Mouse (Mus musculus) hindbrain, embryonic 16.5 days (tissue): ENCODE measurements around the gene 3830406C13Rik. TPM values are rescaled to one million over a fixed set of nuclear protein-coding genes. Genes with fewer than 3 reads are reported as not detected.
"Not testable (repeated sequence)": the region's sequence is repeated elsewhere in the genome, so short reads cannot be mapped to it uniquely, and the experiment has no call there.

Experiments used
- ATAC-seq: fragments of 200-750 bp; cut with Nextera tagmentation; 2 replicates; pipeline ENCODE4 v1.8.0; 2017; ENCODE audit warnings: moderate TSS enrichment, moderate library complexity
- H3K27ac ChIP-seq: fragments of 300-500 bp; sonication (generic); 2 replicates; pipeline ENCODE4 v1.5.1; 2014; ENCODE audit warnings: low read depth, mild to moderate bottlenecking, control low read depth, low read length, moderate library complexity
- H3K27me3 ChIP-seq: fragments of 300-500 bp; sonication (generic); replicated peaks from 2 replicates; pipeline ENCODE4 v1.6.1; 2014; ENCODE audit warnings: low read length; ENCODE audit not compliant: control insufficient read depth, insufficient read depth
- H3K36me3 ChIP-seq: fragments of 300-500 bp; sonication (generic); 2 replicates; pipeline ENCODE4 v1.6.1; 2014; ENCODE audit warnings: mild to moderate bottlenecking, low read length, moderate library complexity, mixed read lengths; ENCODE audit not compliant: control insufficient read depth, insufficient read depth
- H3K4me1 ChIP-seq: fragments of 300-500 bp; sonication (generic); 2 replicates; pipeline ENCODE4 v1.6.1; 2014; ENCODE audit warnings: low read depth, low read length; ENCODE audit not compliant: control insufficient read depth, insufficient read depth
- H3K4me2 ChIP-seq: fragments of 300-500 bp; sonication (generic); 2 replicates; pipeline ENCODE4 v1.6.1; 2014; ENCODE audit warnings: mild to moderate bottlenecking, low read length, control low read depth, moderate library complexity
- H3K4me3 ChIP-seq: fragments of 300-500 bp; sonication (generic); 2 replicates; pipeline ENCODE4 v1.5.1; 2014; ENCODE audit warnings: mild to moderate bottlenecking, low read length, control low read depth, moderate library complexity
- H3K9ac ChIP-seq: fragments of 300-500 bp; sonication (generic); 2 replicates; pipeline ENCODE4 v1.6.1; 2014; ENCODE audit warnings: low read depth, mild to moderate bottlenecking, control low read depth, low read length, moderate library complexity
- H3K9me3 ChIP-seq: fragments of 300-500 bp; sonication (generic); 2 replicates; pipeline ENCODE4 v1.6.1; 2014; ENCODE audit warnings: mild to moderate bottlenecking, low read length, moderate library complexity; ENCODE audit not compliant: control insufficient read depth
- WGBS: fragments of 180-500 bp; shearing (Covaris S2); extraction: QIAGEN DNeasy Blood & Tissue Kit; methylation state at CpG from one replicate; pipeline ENCODE4 v1.1.7; 2014; 5-methylcytosine and 5-hydroxymethylcytosine counted together
- polyA plus RNA-seq: library from polyadenylated mRNA; unstranded; fragments of >200 nt; fragmentation: Nextera tagmentation; extraction: Ambion mirVana; gene quantifications from 2 replicates; pipeline ENCODE4 v1.2.1, GENCODE M21; 2015

3830406C13Rik gene
- 39.1 and 42.3 TPM in 2 replicates for polyA plus RNA-seq

DNA sequence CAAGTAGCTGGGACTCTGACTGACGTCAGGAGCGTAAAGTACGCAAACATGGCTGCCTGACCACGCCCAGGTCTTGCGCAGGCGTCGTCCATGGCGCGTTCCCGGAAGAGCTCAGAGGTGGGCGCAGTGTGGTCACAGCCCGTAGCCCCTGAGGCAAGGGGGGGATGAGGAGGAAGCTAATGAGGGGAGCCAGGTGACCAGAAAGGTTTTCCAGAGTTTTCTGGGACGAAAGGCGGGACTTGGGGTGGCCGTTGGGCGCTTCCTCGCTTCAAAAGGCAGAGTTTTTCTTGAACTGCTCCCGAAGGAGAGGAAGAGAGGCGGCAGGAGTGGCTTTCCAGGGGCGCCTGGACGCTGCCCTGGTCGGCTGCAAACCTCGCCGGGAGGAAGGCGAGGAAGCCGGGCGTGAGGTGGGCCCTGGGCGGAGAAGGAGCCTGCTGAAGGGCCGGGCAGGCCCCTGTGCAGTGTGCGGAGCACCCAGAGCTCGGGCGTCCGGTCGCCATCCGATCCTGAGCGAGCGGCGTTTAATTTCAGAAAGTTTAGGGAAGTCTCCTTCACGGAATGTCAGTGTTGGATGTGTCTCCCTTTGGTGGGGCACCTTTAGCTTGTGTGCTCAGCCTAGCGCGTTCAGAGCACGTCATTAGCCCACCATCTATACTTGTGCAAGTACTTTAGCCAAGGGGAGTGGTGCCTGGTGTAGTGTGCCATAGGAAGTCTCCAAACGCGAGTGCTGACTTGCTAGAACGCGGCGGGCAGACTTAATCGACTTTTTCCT, at the start of gene 3830406C13Rik:
3830406C13Rik (plus strand) TSS at position 33 of the 772 bp plus-strand sequence.
- no peaks in the 10 kb centered on the region for H3K27me3 ChIP-seq
- peak within 1 kb of the TSS; percentile 92 for H3K9ac ChIP-seq
- H3K27ac ChIP-seq = peak within 1 kb of the TSS; percentile 80
- H3K9me3 ChIP-seq = no peaks in the 10 kb centered on the region
- peak; percentile 99 for ATAC-seq
- H3K36me3 ChIP-seq = no peaks in the 10 kb centered on the region
- H3K4me3 ChIP-seq = peak within 1 kb of the TSS; percentile 94
- H3K4me2 ChIP-seq = peak within 1 kb of the TSS; percentile 83
- H3K4me1 ChIP-seq = peaks cover 2% of the 10 kb centered on the region; the same call in 1 of the 2 replicates
- under 1% methylated on average over 47 of the region's 48 CpGs for WGBS

DNA sequence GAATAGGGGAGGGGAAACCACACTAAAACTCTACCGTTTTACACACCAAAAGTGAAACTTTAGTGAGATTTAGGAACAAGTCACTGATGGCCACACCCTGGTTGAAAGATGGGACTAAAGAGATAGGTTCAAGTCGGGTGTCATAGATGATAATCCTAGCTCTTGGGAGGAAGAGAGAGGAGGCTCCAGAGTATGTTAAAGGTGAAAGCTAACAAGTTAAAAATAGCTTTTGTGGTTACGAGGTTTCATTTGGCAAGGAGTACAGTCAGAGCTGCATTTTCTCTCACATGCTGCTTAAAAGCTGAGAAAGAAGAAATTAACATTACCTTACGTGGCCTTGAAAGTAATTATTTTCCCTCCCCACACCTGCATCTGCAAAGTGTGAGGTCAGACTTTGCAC, 40.2 kb upstream of the 3830406C13Rik start:
- Histone ChIP-seq H3K36me3 (peaks cover 4% of the 10 kb centered on the region; the same call in 1 of the 2 replicates), H3K9ac (no peak overlapping the region), H3K4me1 (no peaks in the 10 kb centered on the region), H3K4me3 (no peak overlapping the region), H3K27me3 (no peaks in the 10 kb centered on the region), H3K4me2 (no peak overlapping the region), H3K9me3 (no peaks in the 10 kb centered on the region), H3K27ac (no peak overlapping the region)
- ATAC-seq = no peak
- 80% methylated on average over 4 of the region's 4 CpGs for WGBS

DNA sequence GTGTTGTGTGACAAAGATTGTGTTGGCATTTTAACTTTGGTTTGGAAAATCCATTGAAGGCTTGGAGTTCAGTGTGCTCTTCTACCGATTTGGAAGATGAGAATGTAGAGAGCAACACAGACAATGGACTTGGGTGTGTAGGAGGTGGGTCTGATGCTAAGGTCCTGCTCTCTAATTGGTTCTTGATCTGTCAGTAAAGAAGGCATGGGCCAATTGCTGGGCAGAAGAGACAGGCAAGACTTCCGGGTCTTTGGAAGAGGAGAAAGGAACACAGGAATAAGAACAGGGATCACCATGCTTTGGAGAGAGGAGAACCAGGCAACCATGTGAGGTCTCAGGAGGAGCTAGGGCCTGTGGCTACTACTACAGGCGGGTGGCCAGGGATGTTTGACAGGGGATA, 7.9 kb upstream of the 3830406C13Rik start:
- H3K4me2 ChIP-seq = no peak overlapping the region
- 74% methylated on average over 3 of the region's 3 CpGs for WGBS

DNA sequence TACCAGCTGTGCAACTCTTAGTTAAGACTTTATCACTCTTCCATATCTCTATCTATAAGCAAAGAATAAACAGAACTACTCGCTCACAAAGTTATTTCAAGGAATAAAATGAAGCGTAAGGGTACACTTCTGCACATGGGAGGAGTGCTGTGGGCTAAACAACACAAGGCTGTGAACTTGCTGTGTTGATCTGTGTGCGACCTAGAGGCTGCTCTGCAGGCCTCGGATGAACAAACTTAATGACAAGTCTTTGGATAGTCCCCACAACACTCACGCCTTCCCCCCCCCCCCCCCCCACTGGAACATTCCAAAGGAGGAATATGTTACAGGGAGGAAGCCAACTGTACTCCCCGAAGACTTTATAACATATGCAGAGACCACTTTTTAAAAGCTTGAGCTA, 332 bp upstream of the 3830406C13Rik start, which contains the start of gene Gm49355:
Gm49355 (plus strand) TSS at position 336 of the 400 bp plus-strand sequence.
- peaks cover 2% of the 10 kb centered on the region; the same call in 1 of the 2 replicates for H3K4me1 ChIP-seq
- ATAC-seq = peak; percentile 40
- H3K4me2 ChIP-seq = peak within 1 kb of the TSS; percentile 83
- H3K27me3 ChIP-seq = no peaks in the 10 kb centered on the region
- H3K36me3 ChIP-seq = no peaks in the 10 kb centered on the region
- peak within 1 kb of the TSS; percentile 92 for H3K9ac ChIP-seq
- 81% methylated on average over 6 of the region's 6 CpGs for WGBS
- peak within 1 kb of the TSS; percentile 80 for H3K27ac ChIP-seq
- H3K4me3 ChIP-seq = peak within 1 kb of the TSS; percentile 94
- H3K9me3 ChIP-seq = no peaks in the 10 kb centered on the region

More for the DNA sequence above, 7.9 kb upstream of the 3830406C13Rik start:
- Histone ChIP-seq H3K27me3 (no peaks in the 10 kb centered on the region), H3K36me3 (no peaks in the 10 kb centered on the region), H3K9me3 (no peaks in the 10 kb centered on the region), H3K9ac (no peak overlapping the region), H3K4me1 (no peaks in the 10 kb centered on the region), H3K4me3 (no peak overlapping the region), H3K27ac (no peak overlapping the region)
- no peak for ATAC-seq

DNA sequence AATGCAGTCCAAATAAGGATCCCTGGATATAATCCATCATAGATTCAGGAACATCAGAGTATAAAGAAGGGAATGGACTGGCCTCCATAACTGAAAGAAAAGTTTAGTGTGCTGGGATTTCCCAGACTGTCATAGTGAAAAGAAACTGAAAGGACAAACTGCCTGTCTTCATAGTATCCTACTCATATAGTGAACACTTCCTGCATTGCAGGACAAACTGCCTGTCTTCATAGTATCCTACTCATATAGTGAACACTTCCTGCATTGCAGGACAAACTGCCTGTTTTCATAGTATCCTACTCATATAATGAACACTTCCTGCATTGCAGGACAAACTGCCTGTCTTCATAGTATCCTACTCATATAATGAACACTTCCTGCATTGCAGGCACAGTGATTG, 5.8 kb downstream of the 3830406C13Rik start:
- not testable (repeated sequence) for H3K4me3 ChIP-seq, H3K36me3 ChIP-seq, H3K9ac ChIP-seq, H3K4me2 ChIP-seq, H3K27me3 ChIP-seq, H3K27ac ChIP-seq, H3K9me3 ChIP-seq, ATAC-seq, H3K4me1 ChIP-seq

DNA sequence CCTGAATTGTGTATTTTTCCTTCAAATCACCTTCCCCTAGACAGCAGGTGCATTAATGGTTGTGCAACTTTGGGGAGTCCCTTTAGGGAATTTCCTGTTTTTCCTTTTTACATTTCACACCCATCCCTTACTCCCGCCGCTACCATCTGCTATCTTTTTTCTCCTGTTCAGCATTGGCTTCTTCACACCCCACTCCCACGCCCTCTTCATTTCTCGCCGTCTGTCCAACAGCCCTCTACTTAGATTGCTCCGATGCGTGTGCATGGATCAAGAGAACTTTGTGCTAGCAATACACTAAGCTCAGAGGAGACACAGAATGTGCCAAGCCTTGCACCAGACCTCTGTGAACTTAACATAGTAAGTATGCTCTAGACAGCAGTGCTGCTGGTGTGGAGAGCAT, 12.4 kb downstream of the 3830406C13Rik start:
- Histone ChIP-seq H3K4me1 (no peaks in the 10 kb centered on the region), H3K27me3 (no peaks in the 10 kb centered on the region), H3K4me2 (no peak overlapping the region), H3K36me3 (no peaks in the 10 kb centered on the region), H3K4me3 (no peak overlapping the region), H3K9me3 (no peaks in the 10 kb centered on the region), H3K9ac (no peak overlapping the region), H3K27ac (no peak overlapping the region)
- ATAC-seq = no peak
- WGBS = 90% methylated on average over 7 of the region's 7 CpGs

DNA sequence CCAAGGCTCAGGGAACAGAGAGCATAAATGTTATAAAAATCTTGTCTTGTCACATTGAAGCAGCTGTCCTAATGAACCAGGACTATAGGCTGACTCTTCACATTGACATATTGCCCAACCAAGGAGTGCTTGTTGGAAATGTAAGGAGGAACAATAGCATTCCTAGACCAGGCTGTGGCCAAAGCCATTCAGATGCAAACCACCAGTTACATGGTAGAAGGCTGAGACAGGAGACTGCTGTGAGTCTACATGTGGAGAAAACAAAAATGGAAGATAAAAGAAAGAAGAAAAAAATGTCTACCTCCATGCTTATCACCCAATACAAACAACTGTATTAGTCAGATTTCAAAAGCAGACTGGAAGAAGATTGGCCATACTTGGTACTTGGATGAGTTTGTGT, 15.2 kb downstream of the 3830406C13Rik start:
- H3K4me3 ChIP-seq = no peak overlapping the region
- no peaks in the 10 kb centered on the region for H3K4me1 ChIP-seq
- no peak overlapping the region for H3K27ac ChIP-seq
- H3K4me2 ChIP-seq = no peak overlapping the region
- H3K36me3 ChIP-seq = no peaks in the 10 kb centered on the region
- no peaks in the 10 kb centered on the region for H3K27me3 ChIP-seq
- ATAC-seq = no peak
- no peak overlapping the region for H3K9ac ChIP-seq
- H3K9me3 ChIP-seq = no peaks in the 10 kb centered on the region

DNA sequence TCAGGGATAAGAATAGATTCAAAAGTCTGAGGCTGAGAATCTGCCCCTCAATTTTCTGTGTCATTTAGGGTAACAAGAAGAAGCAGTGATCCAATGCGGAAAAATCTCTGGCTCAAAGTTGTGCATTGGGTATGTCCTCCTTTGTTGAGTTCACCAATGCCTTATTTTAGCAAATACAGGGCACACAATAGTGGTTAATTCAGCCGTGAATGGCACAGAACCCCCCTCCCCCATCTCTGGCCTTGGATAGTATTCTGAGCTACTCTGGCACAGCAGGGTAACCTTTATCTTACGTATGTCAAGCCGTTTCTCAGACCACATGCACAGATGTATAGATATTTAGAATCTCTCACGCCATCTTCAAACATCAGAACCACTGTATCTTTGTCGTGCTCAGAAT, 15.7 kb downstream of the 3830406C13Rik start:
- 27% methylated on average over 6 of the region's 6 CpGs for WGBS
- H3K9me3 ChIP-seq = no peaks in the 10 kb centered on the region
- no peak overlapping the region for H3K4me2 ChIP-seq

DNA sequence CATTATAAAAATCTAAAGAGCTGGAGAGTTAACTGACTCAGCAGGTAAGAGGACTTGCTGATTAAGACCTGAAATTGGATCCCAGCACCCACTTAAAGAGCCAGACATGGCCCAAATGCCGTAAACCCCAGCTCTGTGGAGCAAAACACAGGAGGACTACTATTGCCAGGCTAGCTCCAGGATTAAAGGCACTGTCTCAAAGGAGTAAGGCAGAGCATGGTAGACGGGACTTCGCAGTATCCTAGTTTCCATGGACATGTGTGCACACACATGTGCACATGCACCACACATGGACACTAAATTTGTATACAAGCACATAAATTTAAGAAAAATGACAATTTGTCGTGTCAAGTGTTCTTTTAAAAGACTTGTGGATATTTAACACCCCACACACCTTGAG, 16.3 kb downstream of the 3830406C13Rik start:
- Histone ChIP-seq H3K4me1 (no peaks in the 10 kb centered on the region), H3K36me3 (no peaks in the 10 kb centered on the region), H3K4me3 (no peak overlapping the region), H3K27ac (no peak overlapping the region), H3K27me3 (no peaks in the 10 kb centered on the region), H3K4me2 (no peak overlapping the region), H3K9ac (no peak overlapping the region), H3K9me3 (no peaks in the 10 kb centered on the region)
- WGBS = 83% methylated on average over 4 of the region's 4 CpGs
- no peak for ATAC-seq

More for the DNA sequence above, 15.7 kb downstream of the 3830406C13Rik start:
- no peak overlapping the region for H3K9ac ChIP-seq
- no peaks in the 10 kb centered on the region for H3K36me3 ChIP-seq
- no peaks in the 10 kb centered on the region for H3K4me1 ChIP-seq
- H3K27me3 ChIP-seq = no peaks in the 10 kb centered on the region
- no peak overlapping the region for H3K27ac ChIP-seq
- ATAC-seq = no peak
- H3K4me3 ChIP-seq = no peak overlapping the region
